Mouse (Mus musculus) ovary, adult 2 months (tissue): ENCODE results near the gene Myom3. TPM values are rescaled to one million over a fixed set of nuclear protein-coding genes. Genes with fewer than 3 reads are reported as not detected.

Experiments
- polyA plus RNA-seq: library from polyadenylated mRNA; depleted of rRNA; stranded (reverse); fragments of >200 nt; gene quantifications from 2 replicates; pipeline ENCODE4 v1.2.3, GENCODE M21; 2012; rRNA removed

Gene Myom3
- polyA plus RNA-seq = 0.13 and 0.17 TPM in 2 replicates

GRCm38 (mm10) chr4:135759356-135759976 is at the start of gene Myom3:
Gene Myom3 (plus strand): TSS chr4:135759715.

GRCm38 (mm10) chr4:135727817-135728216 is 31.7 kb upstream of the Myom3 start, which contains the start of gene Il22ra1:
Gene Il22ra1 (plus strand): TSS chr4:135728172.

GRCm38 (mm10) chr4:135855536-135856222 is 96.2 kb downstream of the Myom3 start, which contains the start of gene Srsf10:
Gene Srsf10 (plus strand): TSS chr4:135855747.

Other genes with a start within 250 kb of the Myom3 start
- gene Grhl3, start 186.1 kb upstream of the Myom3 start, polyA plus RNA-seq = 0.25 and 0.38 TPM in 2 replicates
- 1.4 and 1.6 TPM in 2 replicates for gene Ifnlr1, start 73.4 kb upstream of the Myom3 start, polyA plus RNA-seq
- 3.4 and 4.2 TPM in 2 replicates for gene Il22ra1, start 31.5 kb upstream of the Myom3 start, polyA plus RNA-seq
- gene Srsf10, start 96.0 kb downstream of the Myom3 start, polyA plus RNA-seq = 141 and 143 TPM in 2 replicates
- gene Pnrc2, start 114.1 kb downstream of the Myom3 start, polyA plus RNA-seq = 9.1 and 11.2 TPM in 2 replicates
- gene Cnr2, start 135.7 kb downstream of the Myom3 start, polyA plus RNA-seq = 0.56 and 0.78 TPM in 2 replicates
- gene Fuca1, start 161.0 kb downstream of the Myom3 start, polyA plus RNA-seq = 85.7 and 85.9 TPM in 2 replicates
- gene Hmgcl, start 186.7 kb downstream of the Myom3 start, polyA plus RNA-seq = 41.1 and 43.3 TPM in 2 replicates
- gene Gale, start 204.0 kb downstream of the Myom3 start, polyA plus RNA-seq = 28.5 and 30.1 TPM in 2 replicates
- 120 and 136 TPM in 2 replicates for gene Lypla2, start 212.9 kb downstream of the Myom3 start, polyA plus RNA-seq
- 71.2 and 117 TPM in 2 replicates for gene Pithd1, start 227.5 kb downstream of the Myom3 start, polyA plus RNA-seq